Mouse (Mus musculus) hindbrain, embryonic 11.5 days (tissue): ENCODE measurements at regions not wholly inside any gene's neighbourhood (a gene's known extent, or its start where the extent isn't known, plus 50 kb on each side); places are given as distances from the start of the nearest gene placed in this dataset.

Experiments
- ATAC-seq: fragments of 200-750 bp; cut with Nextera tagmentation; 2 replicates; pipeline ENCODE4 v1.8.0; 2017; ENCODE audit warnings: mild to moderate bottlenecking, moderate TSS enrichment, moderate library complexity; ENCODE audit not compliant: low FRiP score
- DNase-seq: peaks from one replicate; pipeline ENCODE4 v3.0.0-alpha.2; 2015; ENCODE audit warnings: low spot score
- H3K27ac ChIP-seq: fragments of 300-500 bp; sonication (generic); 2 replicates; pipeline ENCODE4 v1.5.1; 2014; ENCODE audit warnings: mild to moderate bottlenecking, low read depth, low read length
- H3K27me3 ChIP-seq: fragments of 300-500 bp; sonication (generic); 2 replicates; pipeline ENCODE4 v1.6.1; 2014; ENCODE audit warnings: mild to moderate bottlenecking, low read length, moderate library complexity, mixed read lengths; ENCODE audit not compliant: control insufficient read depth, insufficient read depth
- H3K36me3 ChIP-seq: fragments of 300-500 bp; sonication (generic); 2 replicates; pipeline ENCODE4 v1.6.1; 2014; ENCODE audit warnings: mild to moderate bottlenecking, low read length, moderate library complexity, mixed read lengths; ENCODE audit not compliant: control insufficient read depth, insufficient read depth
- H3K4me1 ChIP-seq: fragments of 300-500 bp; sonication (generic); replicated peaks from 2 replicates; pipeline ENCODE4 v1.6.1; 2014; ENCODE audit warnings: low read length, mixed read lengths; ENCODE audit not compliant: control insufficient read depth, insufficient read depth
- H3K4me2 ChIP-seq: fragments of 300-500 bp; sonication (generic); replicated peaks from 2 replicates; pipeline ENCODE4 v1.6.1; 2014; ENCODE audit warnings: mild to moderate bottlenecking, low read depth, low read length
- H3K4me3 ChIP-seq: fragments of 300-500 bp; sonication (generic); 2 replicates; pipeline ENCODE4 v1.5.1; 2014; ENCODE audit warnings: low read depth, low read length
- H3K9ac ChIP-seq: fragments of 300-500 bp; sonication (generic); 2 replicates; pipeline ENCODE4 v1.6.1; 2014; ENCODE audit warnings: low read depth, low read length
- H3K9me3 ChIP-seq: fragments of 300-500 bp; sonication (generic); 2 replicates; pipeline ENCODE4 v1.6.1; 2016; ENCODE audit warnings: low read length; ENCODE audit not compliant: control insufficient read depth
- WGBS: fragments of 180-500 bp; shearing (Covaris S2); extraction: QIAGEN DNeasy Blood & Tissue Kit; methylation state at CpG from one replicate; pipeline ENCODE4 v1.1.7; 2014; 5-methylcytosine and 5-hydroxymethylcytosine counted together

DNA sequence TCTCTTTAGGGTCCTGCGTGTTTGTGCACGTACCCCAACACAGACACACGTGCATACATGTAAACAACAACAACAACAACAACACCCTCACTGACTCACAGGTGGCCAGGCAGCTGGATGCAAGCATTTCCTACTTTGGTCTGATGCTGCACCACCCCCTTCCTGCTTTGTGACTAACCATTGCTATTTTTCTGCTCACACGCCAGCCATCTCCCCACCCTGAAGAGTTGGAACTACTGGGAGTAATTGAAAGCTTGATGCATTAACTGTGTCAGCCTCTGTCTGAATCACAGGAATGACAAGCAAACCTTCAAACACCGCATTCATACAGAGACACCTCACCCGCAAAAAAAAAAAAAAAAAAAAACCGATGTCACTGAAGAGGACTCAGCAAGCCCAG, 346.5 kb downstream of the Prdm2 start:
- H3K4me1 ChIP-seq, result no peaks in the 10 kb centered on the region
- WGBS, result 86% methylated on average over 7 of the region's 7 CpGs
- H3K4me2 ChIP-seq, result no peak overlapping the region
- no peak for ATAC-seq
- H3K9ac ChIP-seq, result no peak overlapping the region
- no peak for DNase-seq
- no peak overlapping the region for H3K27ac ChIP-seq
- H3K36me3 ChIP-seq, result no peaks in the 10 kb centered on the region
- H3K27me3 ChIP-seq, result no peaks in the 10 kb centered on the region
- H3K4me3 ChIP-seq, result no peak overlapping the region
- H3K9me3 ChIP-seq, result no peaks in the 10 kb centered on the region

DNA sequence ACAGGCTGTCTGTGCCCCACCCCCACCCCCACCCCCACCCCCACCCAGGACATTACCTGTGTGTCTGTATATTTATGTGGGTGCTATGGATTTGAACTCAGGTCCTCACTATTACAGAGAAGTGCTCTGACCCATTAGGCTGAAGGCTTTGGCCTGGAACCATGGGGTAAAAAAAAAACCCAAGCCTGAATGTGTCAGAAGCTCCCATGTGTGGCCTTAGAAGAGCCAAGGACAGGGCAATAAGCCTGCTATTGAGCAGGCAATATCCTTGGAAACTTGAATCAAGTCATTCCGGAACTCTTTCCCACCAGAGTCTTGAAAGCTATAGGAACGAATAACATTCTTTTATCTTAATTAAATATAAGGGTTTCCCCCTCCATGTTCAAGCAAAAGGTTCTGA, 347.2 kb downstream of the Prdm2 start:
- WGBS, result 92% methylated on average over 2 of the region's 2 CpGs
- no peaks in the 10 kb centered on the region for H3K4me1 ChIP-seq
- no peak for ATAC-seq

DNA sequence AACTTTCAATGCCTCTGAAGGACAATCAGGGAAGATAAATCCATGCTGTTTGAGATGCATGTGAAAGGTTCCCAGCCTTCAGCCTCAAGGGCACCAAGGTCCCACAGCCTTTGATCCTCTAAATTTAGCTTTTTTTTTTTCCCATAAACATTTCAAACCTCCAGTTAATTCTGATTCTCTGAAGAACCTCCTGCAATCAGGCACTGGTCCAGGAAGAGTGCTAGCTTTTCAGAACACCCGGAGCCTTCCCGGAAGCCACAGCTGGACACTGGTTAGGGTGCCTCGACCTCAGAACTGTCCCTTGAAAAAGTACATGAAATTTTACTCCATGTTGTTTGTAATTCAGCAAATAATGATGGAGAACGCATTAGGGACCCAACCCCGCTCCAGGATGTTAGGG, 348.9 kb downstream of the Prdm2 start:
- no peak for ATAC-seq
- no peak overlapping the region for H3K9ac ChIP-seq
- H3K4me2 ChIP-seq, result no peak overlapping the region
- no peaks in the 10 kb centered on the region for H3K36me3 ChIP-seq
- no peak overlapping the region for H3K27ac ChIP-seq
- WGBS, result 85% methylated on average over 5 of the region's 5 CpGs
- H3K4me3 ChIP-seq, result no peak overlapping the region
- no peaks in the 10 kb centered on the region for H3K4me1 ChIP-seq
- no peaks in the 10 kb centered on the region for H3K9me3 ChIP-seq
- no peak for DNase-seq
- H3K27me3 ChIP-seq, result no peaks in the 10 kb centered on the region

More for the DNA sequence above, 347.2 kb downstream of the Prdm2 start:
- Histone ChIP-seq H3K9ac (no peak overlapping the region), H3K27ac (no peak overlapping the region), H3K27me3 (no peaks in the 10 kb centered on the region), H3K36me3 (no peaks in the 10 kb centered on the region), H3K9me3 (no peaks in the 10 kb centered on the region), H3K4me3 (no peak overlapping the region), H3K4me2 (no peak overlapping the region)
- no peak for DNase-seq

- 71% methylated on average over 3 of the region's 3 CpGs for WGBS
- no peaks in the 10 kb centered on the region for H3K27me3 ChIP-seq
These were observed 352.4 kb downstream of the Prdm2 start for GRCm38 (mm10) chr4:142860441-142860840.

DNA sequence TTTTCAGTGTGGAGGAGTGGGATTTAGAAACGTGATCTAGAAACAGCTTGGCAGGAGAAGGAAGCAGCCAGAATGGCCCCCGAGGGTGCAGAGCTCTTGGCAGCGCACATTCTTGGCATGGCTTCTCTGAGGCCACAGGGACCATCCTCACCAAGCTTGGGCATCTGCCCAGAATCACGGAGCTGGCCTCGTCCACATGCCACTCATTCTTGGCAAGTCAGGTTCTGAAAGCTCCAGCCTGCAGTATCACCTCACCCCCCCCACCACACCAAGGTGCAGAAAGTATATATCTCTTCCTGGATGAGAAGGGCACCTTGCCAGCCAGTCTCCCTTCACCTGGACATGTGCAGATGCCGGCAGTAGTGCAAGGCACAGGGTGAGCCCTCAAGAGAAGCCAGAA, 356.2 kb downstream of the Prdm2 start:
- H3K27ac ChIP-seq, result no peak overlapping the region
- no peak overlapping the region for H3K4me2 ChIP-seq
- WGBS, result 77% methylated on average over 6 of the region's 6 CpGs
- H3K9ac ChIP-seq, result no peak overlapping the region
- H3K9me3 ChIP-seq, result no peaks in the 10 kb centered on the region
- no peaks in the 10 kb centered on the region for H3K4me1 ChIP-seq
- ATAC-seq (no peak), DNase-seq (no peak)
- H3K27me3 ChIP-seq, result no peaks in the 10 kb centered on the region
- no peaks in the 10 kb centered on the region for H3K36me3 ChIP-seq
- H3K4me3 ChIP-seq, result no peak overlapping the region

More at GRCm38 (mm10) chr4:142860441-142860840, 352.4 kb downstream of the Prdm2 start:
- Histone ChIP-seq H3K9me3 (no peaks in the 10 kb centered on the region), H3K27ac (no peak overlapping the region), H3K36me3 (no peaks in the 10 kb centered on the region), H3K9ac (no peak overlapping the region), H3K4me2 (no peak overlapping the region), H3K4me1 (no peaks in the 10 kb centered on the region), H3K4me3 (no peak overlapping the region)
- DNase-seq, result no peak
- no peak for ATAC-seq

DNA sequence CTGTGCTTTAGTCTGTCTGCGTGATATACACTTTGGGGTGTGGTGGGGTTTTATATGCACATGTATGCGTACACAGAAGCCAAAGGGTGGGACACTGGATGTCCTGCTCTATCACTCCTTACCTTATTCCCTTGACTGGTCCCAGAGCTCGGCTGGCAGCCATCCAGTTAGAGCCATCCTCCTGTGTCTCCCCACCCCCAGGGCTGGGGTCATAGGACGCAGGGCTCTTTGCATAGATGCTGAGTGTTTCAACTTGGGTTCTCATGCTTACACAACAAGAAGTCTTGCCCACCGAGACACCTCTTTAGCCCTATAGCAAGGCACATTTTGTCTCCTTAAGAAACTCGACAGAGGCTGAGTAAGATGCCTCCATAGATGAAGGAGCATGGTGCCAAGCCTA, 357.2 kb downstream of the Prdm2 start:
- Histone ChIP-seq H3K27ac (no peak overlapping the region), H3K36me3 (no peaks in the 10 kb centered on the region), H3K27me3 (no peaks in the 10 kb centered on the region), H3K4me2 (no peak overlapping the region), H3K4me1 (no peaks in the 10 kb centered on the region), H3K4me3 (no peak overlapping the region), H3K9me3 (no peaks in the 10 kb centered on the region), H3K9ac (no peak overlapping the region)
- no peak for DNase-seq
- ATAC-seq, result no peak
- WGBS, result 86% methylated on average over 6 of the region's 6 CpGs

DNA sequence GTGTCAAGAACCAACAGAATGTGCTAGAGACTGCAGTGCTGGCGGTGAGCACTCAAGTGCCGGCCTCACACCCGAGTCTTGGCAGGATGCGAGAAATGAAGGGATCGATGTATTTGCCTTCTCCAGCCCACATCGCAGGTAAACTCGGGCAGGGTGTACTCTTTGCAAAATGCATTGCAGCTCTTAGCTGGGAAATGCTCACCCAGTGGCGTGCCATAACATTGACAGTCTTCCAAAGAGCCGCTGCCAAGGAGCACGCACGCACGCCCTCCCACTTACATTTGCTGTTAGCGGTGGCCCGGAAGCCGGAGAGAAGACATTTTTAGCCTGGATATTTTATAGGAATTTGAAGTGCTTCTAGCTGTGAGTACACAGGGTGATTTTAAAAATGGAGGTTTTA, 358.9 kb downstream of the Prdm2 start:
- ATAC-seq, result no peak
- H3K27me3 ChIP-seq, result no peaks in the 10 kb centered on the region
- WGBS, result 93% methylated on average over 15 of the region's 15 CpGs

DNA sequence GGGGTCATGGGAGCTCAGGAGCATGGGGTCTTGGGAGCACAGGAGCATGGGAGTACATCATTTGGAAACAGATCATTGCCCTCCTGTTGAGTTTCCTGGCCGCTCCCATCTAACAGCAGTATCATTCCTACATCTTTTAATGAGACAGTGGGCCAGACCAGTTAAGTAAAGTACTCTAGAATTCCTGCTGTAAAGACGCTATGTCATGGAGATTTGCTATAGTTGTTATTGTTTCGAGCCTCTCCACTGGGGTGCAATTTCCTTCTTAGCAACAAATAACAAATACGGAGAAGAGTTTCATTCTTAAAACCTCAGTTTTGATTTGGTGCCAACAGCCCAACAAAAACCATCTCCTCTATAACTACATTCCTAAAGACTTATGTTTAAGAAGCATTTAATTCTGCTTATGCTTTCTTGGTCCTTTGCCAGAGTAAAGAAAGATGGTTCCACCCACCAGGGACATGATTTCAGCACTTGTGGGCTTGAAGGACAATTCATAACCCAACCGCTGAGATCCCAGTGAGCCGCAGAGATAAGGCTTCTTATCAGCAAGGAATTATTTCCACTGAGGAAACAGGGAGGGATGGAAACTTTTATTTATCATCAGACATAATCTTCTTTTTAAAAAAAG, 367.6 kb downstream of the Prdm2 start:
- ATAC-seq (no peak), DNase-seq (no peak)
- H3K4me3 ChIP-seq, result no peak overlapping the region
- 92% methylated on average over 6 of the region's 6 CpGs for WGBS
- no peak overlapping the region for H3K4me2 ChIP-seq
- H3K9ac ChIP-seq, result no peak overlapping the region
- H3K36me3 ChIP-seq, result no peaks in the 10 kb centered on the region
- no peaks in the 10 kb centered on the region for H3K4me1 ChIP-seq
- no peaks in the 10 kb centered on the region for H3K27me3 ChIP-seq
- H3K9me3 ChIP-seq, result no peaks in the 10 kb centered on the region
- no peak overlapping the region for H3K27ac ChIP-seq

More for the DNA sequence above, 358.9 kb downstream of the Prdm2 start:
- H3K9ac ChIP-seq, result no peak overlapping the region
- no peak for DNase-seq
- no peaks in the 10 kb centered on the region for H3K9me3 ChIP-seq
- H3K27ac ChIP-seq, result no peak overlapping the region
- H3K36me3 ChIP-seq, result no peaks in the 10 kb centered on the region
- no peak overlapping the region for H3K4me2 ChIP-seq
- no peak overlapping the region for H3K4me3 ChIP-seq
- no peaks in the 10 kb centered on the region for H3K4me1 ChIP-seq

DNA sequence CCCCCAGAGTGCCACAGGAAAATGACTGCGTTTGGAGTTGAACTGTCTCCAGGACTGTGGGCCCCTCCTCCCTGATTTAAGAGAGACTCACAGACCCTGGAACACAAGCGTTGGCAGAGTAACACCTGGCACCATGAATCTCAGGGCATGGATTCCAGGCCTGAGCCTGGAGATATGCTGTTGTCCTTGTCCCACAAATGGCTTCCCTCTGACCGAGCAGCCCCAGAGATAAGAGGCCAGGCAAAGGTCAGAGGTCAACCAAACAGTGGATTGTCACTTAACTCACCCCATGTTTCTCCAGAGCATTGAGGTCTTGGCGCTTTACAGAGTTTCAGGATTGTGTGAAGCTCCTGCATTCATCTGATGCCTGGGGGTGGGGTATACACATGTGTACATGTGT, 373.3 kb downstream of the Prdm2 start:
- Histone ChIP-seq H3K4me1 (no peaks in the 10 kb centered on the region), H3K4me3 (no peak overlapping the region), H3K9me3 (no peaks in the 10 kb centered on the region), H3K9ac (no peak overlapping the region), H3K27ac (no peak overlapping the region), H3K4me2 (no peak overlapping the region), H3K36me3 (no peaks in the 10 kb centered on the region), H3K27me3 (no peaks in the 10 kb centered on the region)
- no peak for DNase-seq
- 45% methylated on average over 4 of the region's 4 CpGs for WGBS
- no peak for ATAC-seq
